Mouse (Mus musculus) MEL-GATA-1-ER (cell line): ENCODE results near the gene Snx5.

Experiments used
- DNase-seq: peaks from one replicate; pipeline ENCODE4 v3.0.0-alpha.2; 2012; ENCODE audit warnings: low read depth; ENCODE audit errors: extremely low read depth

The Snx5 gene

GRCm38 (mm10) chr2:144267004-144267730, 3.5 kb downstream of the Snx5 start:
- DNase-seq, result no peak

GRCm38 (mm10) chr2:144265916-144266683, 4.6 kb downstream of the Snx5 start:
- no peak for DNase-seq

- DNase-seq, result no peak
Observed at GRCm38 (mm10) chr2:144265120-144265488, 5.6 kb downstream of the Snx5 start.

- DNase-seq, result no peak
Observed at GRCm38 (mm10) chr2:144264398-144265119, 6.1 kb downstream of the Snx5 start.

GRCm38 (mm10) chr2:144262837-144263236, 7.9 kb downstream of the Snx5 start:
- no peak for DNase-seq

- no peak for DNase-seq
Observed at GRCm38 (mm10) chr2:144250111-144250510, 20.6 kb downstream of the Snx5 start.

- DNase-seq, result no peak
Observed at GRCm38 (mm10) chr2:144248613-144249376, 21.9 kb downstream of the Snx5 start.

GRCm38 (mm10) chr2:144247337-144247978, 23.2 kb downstream of the Snx5 start:
- peak; percentile 66 for DNase-seq

- no peak for DNase-seq
Observed at GRCm38 (mm10) chr2:144246270-144246669, 24.4 kb downstream of the Snx5 start.

GRCm38 (mm10) chr2:144245464-144245863, 25.2 kb downstream of the Snx5 start:
- DNase-seq, result no peak

- DNase-seq, result no peak
Observed at GRCm38 (mm10) chr2:144240095-144240899, 30.4 kb downstream of the Snx5 start.

GRCm38 (mm10) chr2:144239318-144239717, 31.4 kb downstream of the Snx5 start:
- DNase-seq, result no peak

- DNase-seq, result no peak
Observed at GRCm38 (mm10) chr2:144238341-144238740, 32.4 kb downstream of the Snx5 start.

- DNase-seq, result no peak
Observed at GRCm38 (mm10) chr2:144236791-144237584, 33.7 kb downstream of the Snx5 start.

- no peak for DNase-seq
Observed at GRCm38 (mm10) chr2:144235776-144236175, 34.9 kb downstream of the Snx5 start.

GRCm38 (mm10) chr2:144233534-144233933, 37.2 kb downstream of the Snx5 start:
- no peak for DNase-seq

GRCm38 (mm10) chr2:144231115-144231514, 39.6 kb downstream of the Snx5 start:
- DNase-seq, result peak; percentile 91

GRCm38 (mm10) chr2:144230498-144230897, 40.2 kb downstream of the Snx5 start:
- peak; percentile 70 for DNase-seq

- peak; percentile 77 for DNase-seq
Observed at GRCm38 (mm10) chr2:144229647-144230046, 41.1 kb downstream of the Snx5 start.
